Mouse (Mus musculus): ENCODE data around the gene Polrmt. TPM values are rescaled to one million over a fixed set of nuclear protein-coding genes. Genes with fewer than 3 reads are reported as not detected.

Polrmt gene
- total RNA-seq, 1 experiment = 109 TPM

- Histone ChIP-seq H3K27ac (ENCODE audit: insufficient read depth, low read depth, low read length, poor library complexity, severe bottlenecking) (no peak overlapping the region), H3K9me3 (ENCODE audit: control insufficient read depth, insufficient read depth, low read depth, low read length) (peaks cover 16% of the 10 kb centered on the region; the same call in 1 of the 2 replicates), H3K36me3 (ENCODE audit: control insufficient read depth, insufficient read depth, low read length, poor library complexity, severe bottlenecking) (peaks cover 46% of the 10 kb centered on the region), H3K4me1 (ENCODE audit: control insufficient read depth in 2 of 2, insufficient read depth in 2 of 2, low read length in 2 of 2, poor library complexity in 1 of 2) (peaks cover 0 to 3% of the 10 kb centered on the region in 2 experiments; a peak in 2 of 4 replicates), H3K9ac (ENCODE audit: insufficient read depth, low read depth, low read length, poor library complexity, severe bottlenecking) (no peak overlapping the region), H3K4me3 (ENCODE audit: insufficient read depth in 1 of 2, low read depth in 1 of 2, low read length in 2 of 2, poor library complexity in 1 of 2, severe bottlenecking in 1 of 2) (no peak overlapping the region)
- no peak for DNase-seq (ENCODE audit: low read depth, low spot score)
- TF ChIP-seq HCFC1 (IDR thresholded peaks at IDR 0.05; ENCODE audit: borderline replicate concordance, insufficient read depth, low read length) = no peak
- TF ChIP-seq ZC3H11A (IDR thresholded peaks at IDR 0.05; ENCODE audit: borderline replicate concordance, low read depth, low read length) = no peak
- no peak for TF ChIP-seq ZNF384 (IDR thresholded peaks at IDR 0.05; ENCODE audit: low read depth, low read length)
- no peak for TF ChIP-seq MAFK (IDR thresholded peaks at IDR 0.05; ENCODE audit: insufficient read depth, low read depth, low read length)
- in situ Hi-C loops (cut with MboI; ENCODE audit: low sequenced_read_pairs in 2 of 2, unreplicated experiment in 2 of 2) = no loop called here
These were observed 2.6 kb downstream of the Polrmt start for GRCm38 (mm10) chr10:79743650-79744365.

GRCm38 (mm10) chr10:79743161-79743560, 3.2 kb downstream of the Polrmt start:
- H3K27ac ChIP-seq (ENCODE audit: insufficient read depth, low read depth, low read length, poor library complexity, severe bottlenecking) = no peak overlapping the region
- peaks cover 0 to 3% of the 10 kb centered on the region in 2 experiments; a peak in 2 of 4 replicates for H3K4me1 ChIP-seq (ENCODE audit: control insufficient read depth in 2 of 2, insufficient read depth in 2 of 2, low read length in 2 of 2, poor library complexity in 1 of 2)
- TF ChIP-seq HCFC1 (IDR thresholded peaks at IDR 0.05; ENCODE audit: borderline replicate concordance, insufficient read depth, low read length) (no peak), ZNF384 (IDR thresholded peaks at IDR 0.05; ENCODE audit: low read depth, low read length) (no peak), ZC3H11A (IDR thresholded peaks at IDR 0.05; ENCODE audit: borderline replicate concordance, low read depth, low read length) (no peak), MAFK (IDR thresholded peaks at IDR 0.05; ENCODE audit: insufficient read depth, low read depth, low read length) (no peak), CHD2 (IDR thresholded peaks at IDR 0.05; ENCODE audit: low read depth, low read length) (no peak)
- peaks cover 53% of the 10 kb centered on the region for H3K36me3 ChIP-seq (ENCODE audit: control insufficient read depth, insufficient read depth, low read length, poor library complexity, severe bottlenecking)
- no peak for DNase-seq (ENCODE audit: low read depth, low spot score)
- H3K9me3 ChIP-seq (ENCODE audit: control insufficient read depth, insufficient read depth, low read depth, low read length) = peaks cover 21% of the 10 kb centered on the region; the same call in 1 of the 2 replicates
- in situ Hi-C loops (cut with MboI; ENCODE audit: low sequenced_read_pairs in 2 of 2, unreplicated experiment in 2 of 2) = no loop called here
- H3K4me3 ChIP-seq (ENCODE audit: insufficient read depth in 1 of 2, low read depth in 1 of 2, low read length in 2 of 2, poor library complexity in 1 of 2, severe bottlenecking in 1 of 2) = no peak overlapping the region
- H3K9ac ChIP-seq (ENCODE audit: insufficient read depth, low read depth, low read length, poor library complexity, severe bottlenecking) = no peak overlapping the region

GRCm38 (mm10) chr10:79740863-79741262, 5.5 kb downstream of the Polrmt start:
- no peak for TF ChIP-seq CHD2 (IDR thresholded peaks at IDR 0.05; ENCODE audit: low read depth, low read length)
- TF ChIP-seq ZC3H11A (IDR thresholded peaks at IDR 0.05; ENCODE audit: borderline replicate concordance, low read depth, low read length) = no peak
- TF ChIP-seq HCFC1 (IDR thresholded peaks at IDR 0.05; ENCODE audit: borderline replicate concordance, insufficient read depth, low read length) = no peak
- TF ChIP-seq MAFK (IDR thresholded peaks at IDR 0.05; ENCODE audit: insufficient read depth, low read depth, low read length) = no peak
- TF ChIP-seq ZNF384 (IDR thresholded peaks at IDR 0.05; ENCODE audit: low read depth, low read length) = no peak
- Histone ChIP-seq H3K4me1 (ENCODE audit: control insufficient read depth in 2 of 2, insufficient read depth in 2 of 2, low read length in 2 of 2, poor library complexity in 1 of 2) (peaks cover 0 to 2% of the 10 kb centered on the region in 2 experiments; a peak in 1 of 4 replicates), H3K4me3 (ENCODE audit: insufficient read depth in 1 of 2, low read depth in 1 of 2, low read length in 2 of 2, poor library complexity in 1 of 2, severe bottlenecking in 1 of 2) (no peak overlapping the region), H3K9me3 (ENCODE audit: control insufficient read depth, insufficient read depth, low read depth, low read length) (peaks cover 27% of the 10 kb centered on the region; the same call in 1 of the 2 replicates), H3K9ac (ENCODE audit: insufficient read depth, low read depth, low read length, poor library complexity, severe bottlenecking) (no peak overlapping the region), H3K27ac (ENCODE audit: insufficient read depth, low read depth, low read length, poor library complexity, severe bottlenecking) (no peak overlapping the region), H3K36me3 (ENCODE audit: control insufficient read depth, insufficient read depth, low read length, poor library complexity, severe bottlenecking) (peaks cover 74% of the 10 kb centered on the region)
- DNase-seq (ENCODE audit: low read depth, low spot score) = no peak
- in situ Hi-C loops (cut with MboI; ENCODE audit: low sequenced_read_pairs in 2 of 2, unreplicated experiment in 2 of 2) = no loop called here

- peaks cover 73% of the 10 kb centered on the region for H3K36me3 ChIP-seq (ENCODE audit: control insufficient read depth, insufficient read depth, low read length, poor library complexity, severe bottlenecking)
- in situ Hi-C loops (cut with MboI; ENCODE audit: low sequenced_read_pairs in 2 of 2, unreplicated experiment in 2 of 2) = no loop called here
- H3K4me3 ChIP-seq (ENCODE audit: insufficient read depth in 1 of 2, low read depth in 1 of 2, low read length in 2 of 2, poor library complexity in 1 of 2, severe bottlenecking in 1 of 2) = no peak overlapping the region
These were observed 7.1 kb downstream of the Polrmt start for GRCm38 (mm10) chr10:79739234-79739633.

More at GRCm38 (mm10) chr10:79739234-79739633, 7.1 kb downstream of the Polrmt start:
- Histone ChIP-seq H3K4me1 (ENCODE audit: control insufficient read depth in 2 of 2, insufficient read depth in 2 of 2, low read length in 2 of 2, poor library complexity in 1 of 2) (no peaks in the 10 kb centered on the region), H3K9ac (ENCODE audit: insufficient read depth, low read depth, low read length, poor library complexity, severe bottlenecking) (no peak overlapping the region), H3K27ac (ENCODE audit: insufficient read depth, low read depth, low read length, poor library complexity, severe bottlenecking) (no peak overlapping the region), H3K9me3 (ENCODE audit: control insufficient read depth, insufficient read depth, low read depth, low read length) (peaks cover 27% of the 10 kb centered on the region; the same call in 1 of the 2 replicates)
- TF ChIP-seq ZNF384 (IDR thresholded peaks at IDR 0.05; ENCODE audit: low read depth, low read length) = no peak
- TF ChIP-seq CHD2 (IDR thresholded peaks at IDR 0.05; ENCODE audit: low read depth, low read length) = no peak
- no peak for TF ChIP-seq MAFK (IDR thresholded peaks at IDR 0.05; ENCODE audit: insufficient read depth, low read depth, low read length)
- no peak for TF ChIP-seq ZC3H11A (IDR thresholded peaks at IDR 0.05; ENCODE audit: borderline replicate concordance, low read depth, low read length)
- TF ChIP-seq HCFC1 (IDR thresholded peaks at IDR 0.05; ENCODE audit: borderline replicate concordance, insufficient read depth, low read length) = no peak
- DNase-seq (ENCODE audit: low read depth, low spot score) = no peak
